ENCODE assay signal across 29 mouse cellular contexts in the genomic region with DNA sequence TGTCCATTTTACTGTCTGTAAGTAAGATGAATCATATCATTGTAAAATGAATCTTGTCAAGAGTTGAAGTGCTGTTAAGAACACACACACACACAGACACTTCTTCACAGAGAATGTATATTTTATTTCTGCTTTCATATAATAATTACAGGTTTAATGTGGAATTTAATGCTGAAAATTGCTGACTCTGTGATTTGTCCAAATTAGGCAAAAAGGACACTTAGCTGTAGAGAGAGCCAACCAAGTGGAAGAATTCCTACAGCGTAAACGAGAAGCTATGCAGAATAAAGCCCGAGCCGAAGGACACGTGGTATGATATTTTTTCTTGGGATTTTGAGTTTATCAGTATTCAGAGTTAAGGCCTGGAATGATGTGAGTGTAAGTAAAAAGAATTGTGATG.
"Had no signal": no experiment of that assay in that cellular context is flagged by ENCODE, and none has a peak within 500 bp of the region (broad histone marks: within the 10 kb centered on the region; RNA-seq: fewer than 3 reads in every experiment).

No protein-coding gene starts in this region.

- H3K36me3 ChIP-seq: lung, embryonic 15.5 days; midbrain, embryonic 15.5 days had no signal

- H3K4me2 ChIP-seq: limb, embryonic 12.5 days; limb, embryonic 13.5 days; limb, embryonic 15.5 days; liver, embryonic 11.5 days; liver, embryonic 12.5 days; liver, embryonic 13.5 days; liver, embryonic 15.5 days; lung, embryonic 14.5 days; lung, embryonic 15.5 days; midbrain, embryonic 11.5 days; midbrain, embryonic 12.5 days; midbrain, embryonic 13.5 days; midbrain, embryonic 15.5 days had no signal

- H3K9me3 ChIP-seq: limb, embryonic 10.5 days; limb, embryonic 12.5 days; limb, embryonic 13.5 days; limb, embryonic 15.5 days; liver, embryonic 12.5 days; liver, embryonic 13.5 days; liver, embryonic 15.5 days; lung, embryonic 15.5 days; megakaryocyte, embryonic 14.5 days; midbrain, embryonic 10.5 days; midbrain, embryonic 12.5 days; midbrain, embryonic 13.5 days; midbrain, embryonic 15.5 days had no signal

- H3K4me1 ChIP-seq: limb, embryonic 10.5 days; limb, embryonic 12.5 days; limb, embryonic 15.5 days; liver, embryonic 12.5 days; liver, embryonic 13.5 days; liver, embryonic 15.5 days; lung, embryonic 15.5 days; megakaryocyte, embryonic 14.5 days; midbrain, embryonic 10.5 days; midbrain, embryonic 12.5 days; midbrain, embryonic 13.5 days had no signal

- DNase-seq: left cerebral cortex, postnatal 4 days; liver; liver, embryonic 13.5 days; liver, postnatal 0 days; lung, adult 18-20 months; lung, adult 2 months; lung, embryonic 14.5 days; lung, postnatal 10 days; lung, postnatal 14 days; lung, postnatal 36 days; lung, postnatal 4 days; midbrain, embryonic 14.5 days had no signal

- H3K27me3 ChIP-seq: limb, embryonic 12.5 days; limb, embryonic 13.5 days; limb, embryonic 15.5 days; liver, embryonic 12.5 days; liver, embryonic 13.5 days; liver, embryonic 15.5 days; lung, embryonic 15.5 days; megakaryocyte, embryonic 14.5 days; midbrain, embryonic 12.5 days; midbrain, embryonic 13.5 days; midbrain, embryonic 15.5 days had no signal

- H3K4me3 ChIP-seq: limb, embryonic 10.5 days; limb, embryonic 12.5 days; limb, embryonic 13.5 days; limb, embryonic 15.5 days; liver, embryonic 12.5 days; liver, embryonic 13.5 days; liver, embryonic 15.5 days; lung, embryonic 15.5 days; megakaryocyte, embryonic 14.5 days; midbrain, embryonic 10.5 days; midbrain, embryonic 12.5 days; midbrain, embryonic 13.5 days; midbrain, embryonic 15.5 days; myocyte had no signal

- H3K27ac ChIP-seq: limb, embryonic 10.5 days; limb, embryonic 12.5 days; limb, embryonic 13.5 days; limb, embryonic 15.5 days; liver, embryonic 12.5 days; liver, embryonic 13.5 days; liver, embryonic 14.5 days; liver, embryonic 15.5 days; lung, embryonic 15.5 days; macrophage; midbrain, embryonic 10.5 days; midbrain, embryonic 12.5 days; midbrain, embryonic 13.5 days; midbrain, embryonic 15.5 days had no signal

- H3K9ac ChIP-seq: limb, embryonic 12.5 days; limb, embryonic 13.5 days; limb, embryonic 15.5 days; liver, embryonic 12.5 days; liver, embryonic 13.5 days; liver, embryonic 14.5 days; liver, embryonic 15.5 days; liver, postnatal 0 days; lung, embryonic 14.5 days; lung, embryonic 15.5 days; midbrain, embryonic 12.5 days; midbrain, embryonic 13.5 days; midbrain, embryonic 15.5 days had no signal
